Mouse (Mus musculus) embryonic facial prominence, embryonic 12.5 days (tissue): ENCODE data around the gene Cabin1. TPM values are rescaled to one million over a fixed set of nuclear protein-coding genes. Genes with fewer than 3 reads are reported as not detected.

ENCODE experiments used
- ATAC-seq: fragments of 200-750 bp; cut with Nextera tagmentation; 2 replicates; pipeline ENCODE4 v1.8.0; 2017; ENCODE audit not compliant: insufficient number of reproducible peaks, insufficient read depth, low FRiP score, low TSS enrichment
- H3K27ac ChIP-seq: fragments of 300-500 bp; sonication (generic); 2 replicates; pipeline ENCODE4 v1.5.1; 2016; ENCODE audit warnings: mild to moderate bottlenecking
- H3K27me3 ChIP-seq: fragments of 300-500 bp; sonication (generic); 2 replicates; pipeline ENCODE4 v1.6.1; 2016; ENCODE audit warnings: mild to moderate bottlenecking, moderate library complexity
- H3K36me3 ChIP-seq: fragments of 300-500 bp; sonication (generic); 2 replicates; pipeline ENCODE4 v1.6.1; 2016; ENCODE audit warnings: mild to moderate bottlenecking
- H3K4me1 ChIP-seq: fragments of 300-500 bp; sonication (generic); 2 replicates; pipeline ENCODE4 v1.6.1; 2016
- H3K4me2 ChIP-seq: fragments of 300-500 bp; sonication (generic); replicated peaks from 2 replicates; pipeline ENCODE4 v1.6.1; 2016; ENCODE audit warnings: mild to moderate bottlenecking, moderate library complexity
- H3K4me3 ChIP-seq: fragments of 300-500 bp; sonication (generic); 2 replicates; pipeline ENCODE4 v1.5.1; 2016; ENCODE audit warnings: mild to moderate bottlenecking
- H3K9ac ChIP-seq: fragments of 300-500 bp; sonication (generic); 2 replicates; pipeline ENCODE4 v1.6.1; 2016; ENCODE audit warnings: mild to moderate bottlenecking, moderate library complexity
- H3K9me3 ChIP-seq: fragments of 300-500 bp; sonication (generic); 2 replicates; pipeline ENCODE4 v1.6.1; 2016; ENCODE audit warnings: mild to moderate bottlenecking, moderate library complexity
- WGBS: fragments of 180-500 bp; shearing (Covaris S2); methylation state at CpG from one replicate; pipeline ENCODE4 v1.1.7; 2016; 5-methylcytosine and 5-hydroxymethylcytosine counted together
- polyA plus RNA-seq: library from polyadenylated mRNA; unstranded; fragments of >200 nt; fragmentation: Nextera tagmentation; extraction: Ambion mirVana; gene quantifications from 2 replicates; pipeline ENCODE4 v1.2.1, GENCODE M21; 2016

Cabin1 gene
- polyA plus RNA-seq, 1 experiment from 2014 or later, result 34.7 TPM

DNA sequence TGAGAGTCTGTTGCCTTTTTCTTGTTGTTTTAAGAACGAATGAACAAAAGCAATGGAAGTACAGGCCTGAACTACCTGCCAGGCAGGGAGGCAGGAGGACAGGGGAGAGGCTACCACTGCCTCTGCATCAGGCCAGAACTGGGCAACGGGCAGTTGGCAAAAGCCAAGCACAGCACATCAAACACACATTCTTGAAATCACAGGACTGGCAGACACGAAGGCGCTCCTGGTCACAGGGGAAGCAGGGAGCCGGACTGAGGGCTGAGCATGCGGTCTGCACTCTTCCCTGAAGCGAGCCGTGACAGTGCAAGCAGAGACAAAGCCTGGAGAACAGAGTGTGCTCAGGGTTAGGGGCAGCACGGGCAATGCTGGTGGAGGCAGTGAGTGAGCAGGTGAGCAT lies 54.9 kb downstream of the Cabin1 start:
- no peak for ATAC-seq
- WGBS, result 90% methylated on average over 9 of the region's 9 CpGs
- Histone ChIP-seq H3K9ac (no peak overlapping the region), H3K27me3 (no peaks in the 10 kb centered on the region), H3K4me1 (peaks cover 3% of the 10 kb centered on the region; the same call in 1 of the 2 replicates), H3K36me3 (peaks cover 56% of the 10 kb centered on the region), H3K27ac (no peak overlapping the region), H3K4me2 (no peak overlapping the region), H3K9me3 (no peaks in the 10 kb centered on the region), H3K4me3 (no peak overlapping the region)

DNA sequence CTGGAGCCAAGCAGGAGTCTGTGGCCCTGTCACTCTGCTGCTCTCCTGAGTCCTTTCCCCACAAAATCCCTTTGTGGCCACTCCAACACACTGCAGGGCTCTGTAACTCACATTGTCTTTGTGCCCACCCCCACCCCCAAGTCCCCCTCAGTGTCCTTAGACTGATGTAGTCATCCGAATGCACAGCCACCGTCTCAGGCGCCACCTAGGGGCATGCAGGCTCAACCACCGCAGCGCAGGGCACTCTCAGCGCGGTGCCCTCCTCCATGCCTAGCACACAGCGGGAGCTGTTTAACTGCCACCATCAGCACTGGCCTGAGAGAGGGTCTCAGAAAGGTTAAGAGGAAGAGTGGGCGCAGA lies 55.5 kb downstream of the Cabin1 start:
- Histone ChIP-seq H3K4me2 (no peak overlapping the region), H3K27me3 (no peaks in the 10 kb centered on the region), H3K4me1 (peaks cover 5% of the 10 kb centered on the region; the same call in 1 of the 2 replicates), H3K9ac (no peak overlapping the region), H3K9me3 (no peaks in the 10 kb centered on the region), H3K4me3 (no peak overlapping the region), H3K27ac (no peak overlapping the region), H3K36me3 (peaks cover 51% of the 10 kb centered on the region)
- ATAC-seq, result no peak
- 44% methylated on average over 9 of the region's 9 CpGs for WGBS

DNA sequence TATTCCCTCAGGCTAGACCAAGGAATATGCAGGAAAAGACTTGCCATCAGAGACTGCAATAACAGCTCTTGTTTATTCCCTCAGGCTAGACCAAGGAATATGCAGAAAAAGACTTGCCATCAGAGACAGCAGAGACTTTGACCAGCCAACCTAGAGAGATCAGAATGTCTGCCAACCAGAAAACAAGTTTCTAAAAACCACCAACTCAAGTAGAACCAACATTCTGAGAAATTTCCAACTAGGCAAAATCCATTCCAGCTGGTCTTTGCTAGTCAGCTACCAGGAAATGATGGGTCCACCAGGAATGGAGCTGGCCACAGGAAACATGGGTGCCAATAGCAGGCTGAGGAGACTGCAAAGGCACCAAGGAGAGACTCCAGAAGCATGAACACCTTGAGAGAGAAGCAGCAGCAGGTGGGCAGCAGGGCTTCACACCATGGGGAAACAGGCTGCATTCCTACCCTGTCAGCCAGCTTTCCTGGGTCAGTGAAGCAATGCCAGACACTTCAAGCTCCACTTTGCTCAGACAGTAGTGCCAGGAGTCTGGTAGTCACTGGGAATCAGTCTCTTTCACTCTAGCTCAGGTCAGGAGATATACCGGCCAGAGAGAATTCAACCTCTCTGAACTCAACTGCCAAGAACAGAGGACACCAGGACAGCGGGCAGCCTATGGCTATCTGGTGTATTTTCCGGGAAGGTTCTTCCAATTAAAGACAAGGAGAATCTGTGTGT lies 56.1 kb downstream of the Cabin1 start:
- ATAC-seq, result no peak
- H3K4me2 ChIP-seq, result no peak overlapping the region
- no peak overlapping the region for H3K9ac ChIP-seq
- H3K9me3 ChIP-seq, result no peaks in the 10 kb centered on the region
- no peak overlapping the region for H3K27ac ChIP-seq
- peaks cover 48% of the 10 kb centered on the region for H3K36me3 ChIP-seq
- no peak overlapping the region for H3K4me3 ChIP-seq
- peaks cover 5% of the 10 kb centered on the region; the same call in 1 of the 2 replicates for H3K4me1 ChIP-seq
- no peaks in the 10 kb centered on the region for H3K27me3 ChIP-seq
- 89% methylated on average over 3 of the region's 3 CpGs for WGBS

DNA sequence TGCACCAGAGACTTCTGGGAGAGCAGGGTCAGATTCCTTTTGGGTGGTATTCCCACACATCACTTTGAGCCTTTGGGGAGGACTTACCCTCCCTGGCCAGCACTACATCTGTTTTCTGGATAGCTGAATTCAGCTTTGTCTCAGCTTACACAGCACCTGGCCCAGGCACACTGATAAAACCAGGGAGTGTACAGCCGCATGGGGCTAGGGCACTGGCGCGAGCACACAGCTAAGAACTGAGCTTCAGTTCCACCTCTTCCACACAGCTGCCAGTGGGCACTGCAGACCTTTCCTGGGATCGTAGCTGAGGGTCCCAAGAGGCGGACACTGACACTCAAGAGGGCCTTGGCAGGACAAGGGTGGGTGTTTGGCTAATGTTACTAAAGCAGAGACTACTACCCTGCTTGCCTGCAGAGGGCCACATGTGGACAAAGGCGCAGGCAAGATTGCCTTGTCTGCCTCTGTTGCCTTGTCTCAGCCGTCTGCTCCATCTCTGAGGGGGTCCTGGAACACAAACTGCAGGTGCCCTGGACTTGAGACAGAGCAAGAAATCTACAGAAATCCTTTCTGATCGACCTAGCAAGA lies 57.4 kb downstream of the Cabin1 start:
- ATAC-seq, result no peak
- H3K27ac ChIP-seq, result no peak overlapping the region

DNA sequence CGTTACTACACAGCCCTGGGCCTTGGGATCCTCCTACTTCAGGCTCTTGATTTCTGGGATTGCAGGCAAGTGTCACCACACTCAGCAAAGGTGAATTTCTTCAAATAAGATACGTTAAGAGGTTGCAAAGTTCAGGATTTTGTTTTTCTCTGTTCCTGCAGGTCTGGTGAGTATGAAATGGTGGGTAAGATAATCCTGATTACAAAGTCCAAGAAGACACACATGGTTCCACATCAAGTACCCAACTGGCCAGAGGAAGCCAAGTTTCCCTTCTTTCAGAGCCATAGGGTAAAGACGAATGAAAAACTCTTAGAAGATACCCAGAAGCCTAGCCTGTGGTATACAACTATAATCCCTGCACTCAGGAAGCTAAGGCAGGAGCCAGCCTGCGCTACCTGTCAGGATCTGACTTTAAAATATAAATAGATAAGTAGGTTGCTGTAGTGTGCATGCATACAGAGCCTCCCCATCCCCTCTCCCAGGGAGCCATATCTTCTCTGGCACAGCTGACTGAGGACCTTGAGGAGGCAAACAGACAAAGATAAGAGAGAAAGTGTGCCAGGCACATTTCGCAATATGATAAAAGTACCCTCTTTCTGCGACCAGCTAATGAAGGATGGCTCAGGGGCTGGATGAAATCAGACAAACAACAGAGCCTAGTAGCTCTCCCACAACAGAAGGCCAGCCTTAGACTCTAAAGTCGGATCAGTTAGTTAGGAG lies 58.3 kb downstream of the Cabin1 start:
- peaks cover 5% of the 10 kb centered on the region; the same call in 1 of the 2 replicates for H3K4me1 ChIP-seq
- WGBS, result 76% methylated on average over 7 of the region's 7 CpGs
- peaks cover 30% of the 10 kb centered on the region for H3K36me3 ChIP-seq
- no peak overlapping the region for H3K4me2 ChIP-seq
- H3K27me3 ChIP-seq, result no peaks in the 10 kb centered on the region
- no peak overlapping the region for H3K27ac ChIP-seq
- ATAC-seq, result no peak
- no peak overlapping the region for H3K4me3 ChIP-seq
- no peak overlapping the region for H3K9ac ChIP-seq
- H3K9me3 ChIP-seq, result no peaks in the 10 kb centered on the region

More for the DNA sequence above, 57.4 kb downstream of the Cabin1 start:
- Histone ChIP-seq H3K9ac (no peak overlapping the region), H3K27me3 (no peaks in the 10 kb centered on the region), H3K4me3 (no peak overlapping the region), H3K9me3 (no peaks in the 10 kb centered on the region), H3K4me1 (peaks cover 5% of the 10 kb centered on the region; the same call in 1 of the 2 replicates), H3K36me3 (peaks cover 35% of the 10 kb centered on the region), H3K4me2 (no peak overlapping the region)
- WGBS, result 74% methylated on average over 8 of the region's 8 CpGs

DNA sequence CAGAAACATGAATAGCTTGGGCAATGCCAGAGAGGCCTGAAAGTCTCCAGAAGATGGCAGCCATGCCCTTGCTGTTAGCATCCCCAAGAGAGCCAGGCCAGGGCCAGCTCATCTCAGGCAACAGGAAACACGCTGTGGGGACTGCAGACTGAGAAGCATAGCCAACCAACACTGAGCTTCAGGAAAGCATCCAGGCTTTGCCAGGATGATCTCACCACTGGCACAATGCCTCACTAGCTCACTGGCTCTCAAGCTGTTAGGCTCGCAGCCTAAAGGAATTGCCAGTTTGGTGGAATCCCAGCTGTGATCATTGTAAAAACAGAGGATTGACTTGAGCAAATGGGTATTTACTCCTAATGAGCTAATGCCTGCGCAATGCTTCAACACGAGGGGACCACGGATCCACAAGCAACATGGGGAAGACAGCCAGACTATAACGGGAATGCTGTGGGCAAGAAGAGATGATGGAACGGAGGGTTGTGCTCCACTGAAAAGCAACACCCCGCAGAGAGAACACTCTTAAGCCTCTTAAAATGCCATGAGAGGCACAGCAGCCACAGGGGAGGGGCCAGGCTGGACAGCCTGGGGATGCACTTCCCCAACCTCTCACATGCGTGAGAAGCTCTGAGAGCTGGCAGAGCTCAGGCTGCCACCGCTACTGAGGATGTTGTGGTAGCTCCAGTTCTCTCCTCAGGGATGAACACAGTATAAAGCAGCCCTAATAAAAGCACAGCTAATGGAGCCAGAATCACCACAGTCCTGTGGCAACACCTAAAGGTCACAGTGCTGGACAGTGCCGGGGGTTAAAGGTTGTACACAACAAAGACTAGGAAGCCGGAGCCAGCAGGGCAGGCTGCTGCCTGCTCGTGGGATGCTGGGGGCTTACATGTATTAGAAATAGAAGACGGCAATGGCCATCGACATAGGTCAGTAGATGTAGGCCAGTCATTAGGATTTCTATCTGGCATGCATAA lies 59.6 kb downstream of the Cabin1 start:
- H3K36me3 ChIP-seq, result peaks cover 23% of the 10 kb centered on the region
- H3K4me2 ChIP-seq, result no peak overlapping the region
- no peaks in the 10 kb centered on the region for H3K9me3 ChIP-seq
- no peak overlapping the region for H3K27ac ChIP-seq
- H3K4me1 ChIP-seq, result peaks cover 5% of the 10 kb centered on the region; the same call in 1 of the 2 replicates
- H3K9ac ChIP-seq, result no peak overlapping the region
- WGBS, result 73% methylated on average over 15 of the region's 15 CpGs
- H3K27me3 ChIP-seq, result no peaks in the 10 kb centered on the region
- ATAC-seq, result no peak
- H3K4me3 ChIP-seq, result no peak overlapping the region

DNA sequence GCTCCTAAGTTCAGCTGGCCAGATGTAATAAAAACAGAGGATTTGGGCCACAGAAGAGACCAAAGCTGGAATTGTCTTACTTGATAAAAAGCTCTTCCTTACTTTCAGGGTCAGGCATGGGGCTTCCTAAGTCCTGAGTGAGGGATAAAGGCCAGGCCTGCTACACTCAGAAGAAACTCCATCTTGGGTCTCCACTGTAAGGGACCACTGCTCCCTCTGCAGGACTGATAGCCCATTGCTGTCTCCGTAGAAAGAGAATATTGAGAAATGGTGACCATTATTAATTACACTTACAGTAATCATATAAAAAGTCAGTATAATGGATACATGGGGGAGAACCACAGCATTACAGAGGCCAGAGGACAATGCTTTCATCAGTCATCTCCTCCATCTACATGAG lies 60.6 kb downstream of the Cabin1 start:
- H3K27ac ChIP-seq, result no peak overlapping the region
- WGBS, result 81% methylated on average over 1 of the region's 1 CpGs
- no peaks in the 10 kb centered on the region for H3K9me3 ChIP-seq
- no peaks in the 10 kb centered on the region for H3K27me3 ChIP-seq
- peaks cover 5% of the 10 kb centered on the region; the same call in 1 of the 2 replicates for H3K4me1 ChIP-seq
- H3K36me3 ChIP-seq, result peaks cover 24% of the 10 kb centered on the region
- no peak overlapping the region for H3K9ac ChIP-seq
- ATAC-seq, result no peak
- H3K4me3 ChIP-seq, result no peak overlapping the region
- H3K4me2 ChIP-seq, result no peak overlapping the region

DNA sequence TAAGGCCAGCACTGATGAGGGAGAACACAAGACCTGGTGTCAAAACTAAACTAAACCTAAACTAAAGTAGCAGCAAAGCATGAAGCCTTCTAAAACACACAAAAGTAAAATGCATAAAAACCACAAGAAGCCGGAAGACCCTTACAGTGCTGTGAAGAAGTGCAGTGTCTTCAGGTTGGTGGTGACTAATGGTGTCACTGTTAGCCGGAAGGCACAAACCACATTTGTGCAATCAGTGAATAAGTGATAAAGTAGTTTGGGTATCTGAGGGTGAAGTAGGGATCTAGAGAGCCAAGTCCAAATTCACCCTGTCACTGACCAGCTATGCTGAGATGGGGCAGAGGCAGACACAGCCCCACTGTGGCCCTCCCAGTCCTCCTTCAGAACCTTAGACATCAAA lies 61.6 kb downstream of the Cabin1 start:
- Histone ChIP-seq H3K9me3 (no peaks in the 10 kb centered on the region), H3K36me3 (peaks cover 26% of the 10 kb centered on the region), H3K4me2 (no peak overlapping the region), H3K27me3 (no peaks in the 10 kb centered on the region), H3K4me3 (no peak overlapping the region), H3K4me1 (peaks cover 5% of the 10 kb centered on the region; the same call in 1 of the 2 replicates), H3K9ac (no peak overlapping the region), H3K27ac (no peak overlapping the region)
- no peak for ATAC-seq
- WGBS, result 93% methylated on average over 2 of the region's 2 CpGs

DNA sequence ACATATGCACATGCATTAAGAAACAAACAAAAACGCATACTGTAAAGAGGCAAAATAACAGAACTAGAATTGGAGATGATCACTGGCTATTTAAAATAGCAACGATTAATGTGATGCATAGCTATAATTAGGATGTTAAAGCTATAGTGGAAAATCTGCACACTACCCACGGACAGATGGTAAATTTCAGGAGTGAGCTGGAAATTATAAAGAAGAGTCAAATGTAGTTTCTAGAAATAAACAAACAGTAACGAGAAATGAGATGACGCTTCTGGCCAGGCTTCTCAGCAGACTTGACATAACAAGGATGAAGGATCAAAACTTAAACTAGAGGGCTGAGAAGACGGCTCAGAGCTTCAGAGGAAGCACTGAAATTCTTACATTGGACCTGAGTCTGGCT lies 62.9 kb downstream of the Cabin1 start:
- Histone ChIP-seq H3K27me3 (no peaks in the 10 kb centered on the region), H3K4me2 (no peak overlapping the region), H3K4me3 (no peak overlapping the region), H3K4me1 (peaks cover 5% of the 10 kb centered on the region; the same call in 1 of the 2 replicates), H3K9ac (no peak overlapping the region), H3K27ac (no peak overlapping the region), H3K9me3 (no peaks in the 10 kb centered on the region), H3K36me3 (peaks cover 34% of the 10 kb centered on the region)
- no peak for ATAC-seq
- WGBS, result 84% methylated on average over 6 of the region's 6 CpGs

DNA sequence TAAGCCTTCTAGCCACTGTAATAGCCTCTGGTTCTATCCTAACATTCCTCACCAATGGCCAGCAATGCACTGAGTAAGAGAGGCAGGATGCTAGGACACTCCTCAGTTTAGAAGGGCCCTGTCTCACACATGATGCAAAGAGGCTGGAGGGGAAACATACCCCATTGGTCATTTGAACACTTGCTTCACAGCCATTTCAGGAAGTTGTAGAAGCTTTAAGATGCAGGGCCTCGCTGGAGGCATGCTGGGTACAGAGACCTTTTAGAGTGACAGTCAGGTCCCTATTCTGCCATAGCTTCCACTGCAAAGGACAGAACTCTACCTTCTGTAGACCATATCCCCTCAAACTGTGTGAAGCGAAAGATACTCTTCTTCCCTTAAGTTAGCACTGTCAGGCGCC lies 66.4 kb downstream of the Cabin1 start:
- Histone ChIP-seq H3K4me1 (no peaks in the 10 kb centered on the region), H3K9me3 (no peaks in the 10 kb centered on the region), H3K9ac (no peak overlapping the region), H3K4me3 (no peak overlapping the region), H3K27me3 (no peaks in the 10 kb centered on the region), H3K4me2 (no peak overlapping the region), H3K36me3 (peaks cover 62% of the 10 kb centered on the region), H3K27ac (no peak overlapping the region)
- no peak for ATAC-seq
- 91% methylated on average over 3 of the region's 3 CpGs for WGBS
